Mouse (Mus musculus) heart, adult 9 months (tissue): Measurements from ENCODE around the gene Etfbkmt.
"Not testable (repeated sequence)": the region's sequence is repeated elsewhere in the genome, so short reads cannot be mapped to it uniquely, and the experiment has no call there.

ENCODE experiments used
- DNase-seq, 2 experiments: peaks; one replicate each; pipeline ENCODE4 v3.0.0; 2022; ENCODE audit warnings: low spot score in 2 of 2

The Etfbkmt gene

DNA sequence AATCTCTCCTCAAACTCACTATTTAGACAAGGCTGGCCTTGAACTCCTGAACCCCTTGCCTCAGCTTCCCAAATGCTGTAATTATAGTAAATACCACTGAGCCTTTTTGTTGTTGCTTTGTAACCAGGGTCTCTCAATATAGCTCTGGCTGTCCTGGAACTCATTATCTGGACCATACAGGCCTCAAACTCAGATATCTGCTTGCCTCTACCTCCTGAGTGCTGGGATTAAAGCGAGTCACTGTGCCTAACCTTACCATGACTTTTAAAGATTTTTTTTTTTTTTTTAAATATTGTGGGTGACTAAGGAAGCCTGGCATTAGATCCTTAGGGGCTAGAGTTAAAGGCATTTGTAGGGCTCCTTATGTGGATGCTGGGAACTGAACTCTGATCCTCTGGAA is 44.4 kb downstream of the Etfbkmt start:
- no peak for DNase-seq

DNA sequence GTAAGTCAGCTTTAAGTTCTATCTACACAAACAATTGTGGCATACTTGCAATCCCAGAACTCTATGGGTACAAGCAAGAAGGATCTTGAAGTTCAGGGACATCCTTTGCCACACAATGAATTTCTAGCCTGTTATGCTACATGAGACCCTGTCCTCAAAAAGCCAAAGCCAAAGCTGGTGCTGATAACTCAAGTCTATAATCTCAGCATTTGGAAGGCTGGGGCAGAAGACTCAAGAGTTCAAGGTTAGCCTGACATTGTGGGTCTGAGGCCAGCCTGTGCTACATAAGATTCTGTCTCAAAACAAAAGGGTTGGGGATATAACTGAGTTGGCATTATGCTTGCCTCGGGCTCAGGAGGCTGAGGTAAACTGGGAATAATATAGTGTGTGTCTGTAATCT is 47.7 kb downstream of the Etfbkmt start:
- no peak for DNase-seq

DNA sequence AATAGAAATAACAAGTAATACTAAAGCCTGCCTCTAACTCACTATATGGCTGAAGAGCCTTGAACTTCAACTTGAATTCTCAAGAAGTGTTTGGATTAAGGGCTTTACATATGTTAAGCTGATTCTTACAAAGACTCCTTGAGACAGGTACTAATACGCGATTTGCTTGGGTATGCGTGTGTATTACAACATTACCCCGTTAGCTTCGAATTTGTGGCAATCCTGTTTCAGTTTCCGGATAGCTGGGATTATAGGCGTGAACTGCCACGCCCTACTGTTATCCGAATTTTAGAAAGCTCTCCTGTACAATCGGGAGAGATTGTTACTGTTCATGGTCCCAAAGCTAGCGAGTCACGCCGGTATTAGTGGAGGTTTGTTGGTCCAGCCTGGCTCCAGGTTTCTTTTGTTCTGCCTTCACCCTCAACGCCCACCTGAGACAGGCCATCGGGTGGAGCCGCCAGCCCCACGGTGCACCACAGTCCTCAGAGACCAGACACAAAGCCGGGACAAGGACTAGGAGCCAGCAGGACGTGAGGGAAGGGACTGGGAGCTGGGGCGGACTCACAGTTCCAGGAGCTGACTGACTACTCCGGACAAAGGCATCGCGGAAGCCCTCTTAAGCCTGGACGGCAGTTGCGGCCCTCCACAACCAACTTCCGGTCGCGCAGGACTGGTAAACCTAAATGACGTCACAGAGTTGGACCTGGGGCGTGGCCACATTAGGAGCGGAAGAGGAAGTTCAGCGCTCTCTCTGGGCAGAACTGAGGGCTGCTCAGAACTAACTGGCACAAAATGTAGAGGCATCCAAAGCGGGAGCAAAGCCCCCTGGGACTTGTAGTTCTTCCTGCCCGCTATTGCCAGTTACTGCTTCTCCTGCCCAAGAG is 48.6 kb downstream of the Etfbkmt start, which contains the start of gene Amn1:
Gene Amn1, minus strand, starts transcription at position 672 of the 884 bp plus-strand sequence.
- DNase-seq = peak; percentile 96 to 98

DNA sequence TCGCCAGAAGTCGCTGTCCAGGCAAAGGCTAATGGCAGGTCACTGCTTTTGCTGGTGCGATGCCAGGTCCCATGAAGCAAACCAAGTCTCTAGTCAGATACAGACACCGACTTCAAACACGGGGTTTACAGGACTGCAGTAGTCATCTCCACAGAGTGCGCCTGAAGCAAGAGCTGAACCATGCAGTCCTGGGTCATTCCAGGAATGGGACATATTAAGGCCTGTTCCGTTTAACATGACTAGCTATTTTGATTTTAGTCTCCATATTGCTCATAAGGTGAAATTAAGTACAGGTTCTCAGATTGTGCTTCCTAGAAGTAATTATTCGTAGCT is 49.2 kb downstream of the Etfbkmt start:
- no peak for DNase-seq

DNA sequence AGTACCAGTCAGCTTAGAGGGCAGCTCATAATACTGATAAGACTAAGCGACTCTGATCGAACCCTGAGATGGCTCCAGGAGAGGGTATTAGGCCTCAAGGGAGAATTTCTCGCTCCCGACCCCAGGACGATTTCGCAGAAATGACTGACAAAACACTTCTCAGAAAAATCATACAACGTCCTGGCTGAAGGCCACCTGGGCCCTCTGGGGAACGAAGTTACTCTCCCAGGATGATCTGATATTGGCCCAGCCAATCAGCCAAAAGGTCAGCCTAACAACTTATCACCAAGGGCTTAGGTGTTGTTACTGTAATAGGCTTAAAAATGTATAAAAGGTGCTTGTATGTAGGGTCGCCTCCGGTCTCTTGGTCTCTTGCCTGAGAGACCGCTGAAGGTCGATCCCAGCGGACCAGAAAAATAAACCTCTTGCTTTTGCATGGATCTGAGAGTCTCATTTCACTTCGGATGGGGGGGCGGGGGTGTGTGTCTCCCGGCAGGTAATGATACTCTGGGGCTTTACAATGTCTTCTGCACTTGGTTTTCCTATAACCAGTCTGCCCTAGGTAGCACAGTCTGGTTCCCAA is 49.8 kb downstream of the Etfbkmt start:
- no peak for DNase-seq

DNA sequence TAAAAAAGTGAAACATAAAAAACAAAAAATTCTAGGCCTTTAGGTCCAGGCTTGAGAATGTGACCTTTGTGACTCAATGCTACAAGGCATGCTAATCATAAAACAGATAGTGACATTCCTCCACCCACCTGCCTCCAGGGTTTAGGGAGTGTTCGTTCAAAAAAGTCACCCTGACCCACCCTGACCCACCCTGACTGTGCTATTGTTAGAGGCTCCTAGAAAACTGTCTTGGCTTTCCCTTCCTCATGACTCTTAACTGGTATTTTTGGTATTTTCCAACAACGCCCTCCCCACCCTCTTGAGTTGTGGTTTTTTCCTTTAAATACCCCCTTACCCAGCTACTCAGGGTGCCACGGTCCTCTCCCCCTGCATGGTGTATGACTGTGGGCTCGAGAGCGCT is 52.3 kb downstream of the Etfbkmt start:
- DNase-seq = not testable (repeated sequence)

DNA sequence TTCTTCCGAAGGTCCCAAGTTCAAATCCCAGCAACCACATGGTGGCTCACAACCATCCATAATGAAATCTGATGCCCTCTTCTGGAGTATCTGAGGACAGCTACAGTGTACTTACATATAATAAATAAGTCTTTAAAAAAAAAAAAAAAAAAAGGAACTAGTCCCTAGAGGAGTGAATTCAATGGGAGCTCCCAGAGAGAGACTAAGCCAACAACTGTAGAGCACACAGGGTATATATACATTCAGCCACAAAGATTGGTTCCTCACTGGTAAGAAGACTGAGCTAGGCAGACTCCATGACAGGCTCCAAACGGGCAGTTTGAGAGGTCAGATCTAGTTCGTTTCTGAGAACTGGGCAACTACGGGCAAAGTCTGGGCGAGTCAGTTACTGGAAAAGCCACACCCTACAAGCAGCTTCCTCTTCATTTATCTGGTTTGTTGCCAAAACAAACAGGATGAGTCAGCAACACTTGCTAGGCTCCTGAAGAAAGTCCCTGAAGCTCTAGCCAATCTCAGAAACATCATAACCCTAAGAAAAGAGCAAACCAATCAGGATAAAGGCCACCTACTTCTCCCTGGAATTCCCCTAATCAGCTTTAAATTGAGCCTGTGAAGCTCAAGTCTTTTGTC is 53.7 kb downstream of the Etfbkmt start:
- DNase-seq = peak; percentile 73 to 84

DNA sequence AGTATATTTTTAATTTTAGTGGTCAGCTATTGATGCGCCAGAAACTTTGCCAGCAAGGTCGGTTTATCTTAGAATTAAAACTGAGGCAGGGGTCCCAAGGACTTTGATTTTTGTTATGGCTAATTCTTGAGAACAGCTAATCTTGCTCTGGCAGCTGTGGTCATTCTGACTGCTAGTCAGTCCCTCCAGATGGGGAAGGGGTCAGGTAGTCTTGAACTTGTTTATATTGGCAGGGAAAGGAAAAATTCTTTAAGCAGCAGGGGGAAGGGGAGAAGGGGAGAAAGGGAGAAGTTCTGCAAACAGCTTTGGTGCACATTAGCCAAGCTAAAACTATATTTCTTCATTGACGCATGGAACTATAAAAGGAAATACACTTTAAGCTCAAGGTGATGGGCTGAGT is 57.5 kb downstream of the Etfbkmt start:
- no peak for DNase-seq

DNA sequence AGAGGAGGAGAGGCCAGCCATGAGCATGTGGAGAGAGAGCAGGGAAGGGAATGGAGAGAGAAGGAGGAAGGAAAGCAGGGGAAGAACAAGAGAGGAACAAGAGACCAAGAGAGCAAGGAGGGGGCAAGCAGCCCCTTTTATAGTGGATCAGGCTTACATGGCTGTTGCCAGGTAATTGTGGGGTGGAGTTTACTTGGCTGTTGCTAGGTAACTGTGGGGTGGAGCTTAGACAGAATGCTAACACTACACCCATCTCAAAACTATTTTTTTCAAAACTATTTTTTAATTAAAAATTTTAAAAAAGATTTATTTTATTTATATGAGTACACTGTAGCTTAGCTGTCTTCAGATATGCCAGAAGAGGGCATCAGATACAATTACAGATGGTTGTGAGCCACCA is 58.9 kb downstream of the Etfbkmt start:
- DNase-seq = no peak
